Comparison of ENCODE assay signal across 8 mouse cellular contexts in genomic region chr12:33146622-33147433, GRCm38 (mm10). TPM values are rescaled to one million over a fixed set of nuclear protein-coding genes. Genes with fewer than 3 reads are reported as not detected.
DNase-seq lines count a peak whose midpoint lies in the region; ATAC-seq and TF ChIP-seq lines count a peak whose summit lies in the region.

No protein-coding gene starts in this region.

- no peak for TF ChIP-seq POLR2A in lung, adult 2 months (IDR thresholded peaks at IDR 0.05; ENCODE audit: borderline replicate concordance, extremely low read depth, low read depth, low read length)

- H3K4me3 ChIP-seq in lung, adult 2 months (replicated peaks; ENCODE audit: extremely low read depth, low read depth, low read length): peak overlapping the region; percentile 62
- H3K4me3 ChIP-seq in forebrain, embryonic 16.5 days (replicated peaks; ENCODE audit: low read length): peak overlapping the region; percentile 85
- H3K4me3 ChIP-seq in neural tube, embryonic 14.5 days (ENCODE audit: low read depth, low read length): peak overlapping the region; percentile 58

- peak overlapping the region; percentile 56 for H3K9ac ChIP-seq in forebrain, embryonic 16.5 days (replicated peaks; ENCODE audit: low read depth, low read length)
- H3K9ac ChIP-seq in neural tube, embryonic 14.5 days (replicated peaks; ENCODE audit: low read depth, low read length): peak overlapping the region; percentile 66

- no peaks in the 10 kb centered on the region for H3K9me3 ChIP-seq in forebrain, embryonic 16.5 days (ENCODE audit: control insufficient read depth, low read length)
- H3K9me3 ChIP-seq in neural tube, embryonic 14.5 days (ENCODE audit: control insufficient read depth, low read length): no peaks in the 10 kb centered on the region

- ATAC-seq in activated CD4-positive, CD25-positive, alpha-beta regulatory T cell, adult 4 months: peak; percentile 69
- ATAC-seq in forebrain, embryonic 16.5 days: peak; percentile 68
- ATAC-seq in neural tube, embryonic 14.5 days (ENCODE audit: low read depth): peak; percentile 68

- H3K4me2 ChIP-seq in forebrain, embryonic 16.5 days (ENCODE audit: low read length): peak overlapping the region; percentile 97
- H3K4me2 ChIP-seq in neural tube, embryonic 14.5 days (ENCODE audit: low read depth, low read length): peak overlapping the region; percentile 70

- no peak for DNase-seq in lung, adult 2 months
- DNase-seq in lung, postnatal 36 days: no peak
- DNase-seq in liver: peak; percentile 24
- no peak for DNase-seq in right cerebral cortex, adult 18-20 months
- DNase-seq in testis, postnatal 10 days (ENCODE audit: low spot score): no peak

- no peak overlapping the region for H3K27ac ChIP-seq in forebrain, embryonic 16.5 days (ENCODE audit: low read length)
- no peak overlapping the region for H3K27ac ChIP-seq in neural tube, embryonic 14.5 days (ENCODE audit: low read depth, low read length)

- H3K36me3 ChIP-seq in forebrain, embryonic 16.5 days (ENCODE audit: control insufficient read depth, insufficient read depth): no peaks in the 10 kb centered on the region
- no peaks in the 10 kb centered on the region for H3K36me3 ChIP-seq in neural tube, embryonic 14.5 days (ENCODE audit: control insufficient read depth, insufficient read depth, low read length)

- peaks cover 6% of the 10 kb centered on the region; the same call in 1 of the 2 replicates for H3K4me1 ChIP-seq in lung, adult 2 months (ENCODE audit: control insufficient read depth, insufficient read depth, low read length)
- H3K4me1 ChIP-seq in forebrain, embryonic 16.5 days (replicated peaks; ENCODE audit: control insufficient read depth, insufficient read depth, low read length): peaks cover 21% of the 10 kb centered on the region
- H3K4me1 ChIP-seq in neural tube, embryonic 14.5 days (ENCODE audit: control insufficient read depth, insufficient read depth, low read length): peaks cover 12% of the 10 kb centered on the region; the same call in 1 of the 2 replicates

- WGBS in lung, adult 2 months: 6% methylated on average over 29 of the region's 29 CpGs
- 5% methylated on average over 29 of the region's 29 CpGs for WGBS in forebrain, embryonic 16.5 days
- 6% methylated on average over 29 of the region's 29 CpGs for WGBS in neural tube, embryonic 14.5 days

- TF ChIP-seq CTCF in lung, adult 2 months (IDR thresholded peaks at IDR 0.05; ENCODE audit: insufficient read depth, low read length): no peak

- H3K27me3 ChIP-seq in forebrain, embryonic 16.5 days (replicated peaks; ENCODE audit: control insufficient read depth, insufficient read depth, low read length): no peaks in the 10 kb centered on the region
- H3K27me3 ChIP-seq in neural tube, embryonic 14.5 days (ENCODE audit: control insufficient read depth, insufficient read depth, low read length): no peaks in the 10 kb centered on the region

RNA-seq across cellular contexts. Expression of gene Atxn7l1, which starts 0.7 kb away (rescaled TPM):
- 43.5 and 47.8 TPM in 2 replicates for polyA plus RNA-seq in lung, adult 2 months (2012; rRNA removed)
- 10 to 100 TPM; 69.1 to 80.6 TPM for polyA plus RNA-seq in activated CD4-positive, CD25-positive, alpha-beta regulatory T cell, adult 4 months (2017; shearing (Covaris generic))
- polyA plus RNA-seq in forebrain, embryonic 16.5 days (2015; fragmentation: Nextera tagmentation; extraction: Ambion mirVana): 15.3 and 19.9 TPM in 2 replicates
- polyA plus RNA-seq in neural tube, embryonic 14.5 days (2014; fragmentation: Nextera tagmentation; extraction: Ambion mirVana): 25.8 and 35.1 TPM in 2 replicates

RNA-seq across cellular contexts. Expression of gene Cdhr3, which starts 54.2 kb away (rescaled TPM):
- polyA plus RNA-seq in lung, adult 2 months (2012; rRNA removed): 14.5 and 18.5 TPM in 2 replicates
- polyA plus RNA-seq in activated CD4-positive, CD25-positive, alpha-beta regulatory T cell, adult 4 months (2017; shearing (Covaris generic)): under 1 TPM; 0.25 to 0.65 TPM
- 0.21 and 0.48 TPM in 2 replicates for polyA plus RNA-seq in forebrain, embryonic 16.5 days (2015; fragmentation: Nextera tagmentation; extraction: Ambion mirVana)
- 0.17 TPM in 1 of 2 replicates, not detected in the other for polyA plus RNA-seq in neural tube, embryonic 14.5 days (2014; fragmentation: Nextera tagmentation; extraction: Ambion mirVana)
